Mouse (Mus musculus): Measurements from ENCODE around the gene Olfr199. TPM values are rescaled to one million over a fixed set of nuclear protein-coding genes. Genes with fewer than 3 reads are reported as not detected.
"Not testable (repeated sequence)": the region's sequence is repeated elsewhere in the genome, so short reads cannot be mapped to it uniquely, and the experiment has no call there.

The Olfr199 gene
- polyA plus RNA-seq (2015; fragmentation: Nextera tagmentation; extraction: Ambion mirVana), result not detected in 2 replicates

DNA sequence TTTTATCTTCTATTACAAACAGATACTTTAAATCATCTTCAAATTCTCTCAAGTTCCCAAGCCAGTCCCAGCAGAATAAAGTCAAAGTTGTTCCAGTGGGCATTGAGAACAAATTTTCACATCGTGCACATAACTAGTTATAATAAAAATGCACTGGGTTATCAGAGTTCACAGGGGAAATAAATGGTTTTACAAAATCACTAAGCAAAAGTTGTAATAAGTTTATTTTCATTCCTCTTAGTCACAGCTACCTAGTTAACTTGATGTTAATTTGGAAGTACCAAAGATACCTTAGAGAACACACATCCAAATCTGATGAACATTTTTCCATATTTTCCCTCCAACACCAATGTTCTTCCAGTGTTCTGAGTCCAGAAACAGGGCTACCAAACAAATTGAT is at the start of gene Olfr199:
Olfr199 (minus strand) TSS at position 101 of the 400 bp plus-strand sequence.
- WGBS, result 83% methylated on average over 1 of the region's 1 CpGs
- not testable (repeated sequence) for H3K36me3 ChIP-seq; H3K4me3 ChIP-seq; ATAC-seq (ENCODE audit: low read depth); H3K4me1 ChIP-seq (replicated peaks); H3K4me2 ChIP-seq; H3K9me3 ChIP-seq; H3K27me3 ChIP-seq; H3K9ac ChIP-seq; H3K27ac ChIP-seq (replicated peaks)

DNA sequence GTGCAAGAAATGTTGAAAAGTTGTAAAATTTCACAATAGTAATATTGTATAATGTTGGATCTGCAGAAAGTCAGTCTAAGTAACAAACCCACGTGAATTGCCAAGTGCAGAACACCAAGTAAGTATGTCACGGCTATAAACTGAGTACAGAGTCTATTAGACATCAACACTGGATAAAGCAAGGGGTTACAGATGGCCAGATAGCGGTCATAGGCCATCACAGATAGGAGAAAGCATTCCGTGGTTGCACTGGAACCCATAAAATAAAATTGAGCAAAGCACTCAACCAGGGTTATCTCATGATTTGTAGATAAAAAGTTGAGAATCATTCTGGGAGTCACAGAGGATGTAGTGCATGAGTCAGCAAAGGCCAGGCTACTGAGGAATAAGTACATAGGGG is 49.5 kb upstream of the Olfr199 start:
- not testable (repeated sequence) for H3K4me2 ChIP-seq; H3K4me3 ChIP-seq; ATAC-seq (ENCODE audit: low read depth); H3K9me3 ChIP-seq; H3K9ac ChIP-seq; H3K27ac ChIP-seq (replicated peaks); H3K27me3 ChIP-seq; H3K36me3 ChIP-seq; H3K4me1 ChIP-seq (replicated peaks)
- WGBS, result 79% methylated on average over 4 of the region's 4 CpGs

DNA sequence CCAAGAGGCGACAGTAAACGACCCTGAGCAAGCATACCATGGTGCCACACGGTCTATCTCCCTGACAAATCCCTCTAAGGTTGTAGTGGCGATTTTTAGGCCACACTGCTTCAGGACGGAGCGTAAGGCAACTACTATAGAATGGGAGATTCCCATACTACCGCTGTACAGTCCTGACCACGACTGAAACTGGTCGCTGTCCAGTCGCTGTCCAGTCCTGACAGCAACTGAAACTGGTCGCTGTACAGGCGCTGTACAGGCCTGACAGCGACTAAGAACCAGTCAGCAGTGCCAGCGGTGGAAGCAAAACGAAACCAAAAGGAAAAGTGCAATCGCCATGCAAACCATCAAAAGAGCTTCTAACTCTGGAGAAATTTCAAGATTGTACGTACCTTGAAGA is 30.1 kb upstream of the Olfr199 start:
- WGBS, result 86% methylated on average over 17 of the region's 17 CpGs
- no peak overlapping the region for H3K4me3 ChIP-seq

DNA sequence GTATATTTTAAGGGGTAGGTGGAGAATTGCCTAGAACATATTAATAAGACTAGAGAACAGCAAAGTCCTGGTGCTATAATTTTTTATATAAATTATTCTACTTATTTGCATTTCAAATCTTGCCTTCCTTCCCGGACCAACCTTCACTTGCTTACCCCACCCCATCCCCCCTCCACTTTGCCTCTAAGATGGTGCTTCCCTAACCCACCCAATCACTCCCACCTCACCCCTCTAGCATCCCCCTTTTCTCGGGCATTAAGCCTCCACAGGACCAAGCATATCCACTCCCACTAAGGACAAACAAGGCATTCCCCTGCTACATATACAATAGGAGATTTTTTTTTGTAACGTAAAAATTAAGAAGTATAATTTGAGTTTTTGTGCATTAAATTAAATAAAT is 1.7 kb downstream of the Olfr199 start:
- 79% methylated on average over 3 of the region's 3 CpGs for WGBS
- H3K36me3 ChIP-seq; ATAC-seq (ENCODE audit: low read depth): not testable (repeated sequence)

More for the DNA sequence above, 30.1 kb upstream of the Olfr199 start:
- Histone ChIP-seq H3K27ac (replicated peaks) (no peak overlapping the region), H3K36me3 (no peaks in the 10 kb centered on the region), H3K27me3 (no peaks in the 10 kb centered on the region), H3K9me3 (no peaks in the 10 kb centered on the region), H3K9ac (no peak overlapping the region), H3K4me1 (replicated peaks) (no peaks in the 10 kb centered on the region), H3K4me2 (no peak overlapping the region)
- ATAC-seq (ENCODE audit: low read depth), result no peak

DNA sequence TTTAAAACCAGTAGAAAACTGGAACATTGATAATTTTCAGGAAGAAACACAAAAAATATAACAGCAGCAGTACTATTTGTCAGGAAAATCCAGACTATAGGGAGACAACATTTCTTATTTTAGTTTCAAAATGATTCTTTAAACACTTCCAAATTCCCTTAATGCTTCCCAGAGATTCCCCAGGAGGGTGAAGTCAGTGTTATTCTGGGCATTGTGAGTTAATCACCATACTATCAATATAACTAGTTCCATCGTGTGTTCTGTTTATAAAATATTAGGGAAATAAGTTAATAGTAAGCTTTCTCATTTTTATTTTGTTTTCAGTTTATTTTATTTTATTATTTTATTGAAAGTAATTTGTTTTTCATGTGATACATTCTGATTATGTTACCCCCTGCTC is 16.1 kb downstream of the Olfr199 start, which contains the start of gene Olfr198:
Olfr198 (minus strand) TSS at position 101 of the 400 bp plus-strand sequence.
- H3K4me3 ChIP-seq; H3K27me3 ChIP-seq; H3K9ac ChIP-seq; H3K4me1 ChIP-seq (replicated peaks); H3K27ac ChIP-seq (replicated peaks); H3K4me2 ChIP-seq; ATAC-seq (ENCODE audit: low read depth); H3K36me3 ChIP-seq; H3K9me3 ChIP-seq: not testable (repeated sequence)
- 74% methylated on average over 1 of the region's 1 CpGs for WGBS

More for the DNA sequence above, 1.7 kb downstream of the Olfr199 start:
- H3K4me2 ChIP-seq; H3K27me3 ChIP-seq; H3K4me3 ChIP-seq; H3K27ac ChIP-seq (replicated peaks); H3K9ac ChIP-seq; H3K9me3 ChIP-seq; H3K4me1 ChIP-seq (replicated peaks): not testable (repeated sequence)

DNA sequence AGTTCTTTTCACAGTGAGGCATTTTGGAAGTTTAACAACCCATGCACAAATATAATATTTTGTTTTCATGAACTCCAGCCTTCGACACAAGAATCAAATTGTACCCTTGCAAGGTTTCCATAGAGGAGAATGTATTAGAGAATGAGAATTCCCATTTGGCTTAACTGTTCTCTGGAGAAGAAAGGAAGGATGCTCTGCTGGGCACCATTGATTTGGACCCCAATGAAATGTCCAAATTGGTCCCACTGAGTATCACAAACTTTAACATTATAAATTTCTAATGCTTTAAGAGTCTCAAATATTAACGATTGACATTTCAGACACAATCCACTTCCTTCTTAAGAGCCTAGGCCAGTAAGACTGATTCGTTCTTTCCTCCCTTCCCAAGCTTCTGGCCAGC is 49.2 kb downstream of the Olfr199 start, which contains the start of gene Olfr196:
Olfr196 (minus strand) TSS at position 101 of the 400 bp plus-strand sequence.
- H3K27me3 ChIP-seq, result no peaks in the 10 kb centered on the region
- no peaks in the 10 kb centered on the region for H3K36me3 ChIP-seq
- no peak within 1 kb of the TSS for H3K4me2 ChIP-seq
- ATAC-seq (ENCODE audit: low read depth), result no peak
- H3K9me3 ChIP-seq, result no peaks in the 10 kb centered on the region
- 81% methylated on average over 3 of the region's 3 CpGs for WGBS
- H3K27ac ChIP-seq (replicated peaks), result no peak within 1 kb of the TSS
- no peak within 1 kb of the TSS for H3K9ac ChIP-seq
- no peaks in the 10 kb centered on the region for H3K4me1 ChIP-seq (replicated peaks)
- no peak within 1 kb of the TSS for H3K4me3 ChIP-seq

Other genes with a start within 250 kb of the Olfr199 start
- gene Olfr183, start 224.4 kb downstream of the Olfr199 start, polyA plus RNA-seq (2015; fragmentation: Nextera tagmentation; extraction: Ambion mirVana), result not detected in 2 replicates
- not detected in 2 replicates for gene Olfr186, start 189.5 kb downstream of the Olfr199 start, polyA plus RNA-seq (2015; fragmentation: Nextera tagmentation; extraction: Ambion mirVana)
- not detected in 2 replicates for gene Olfr187, start 180.0 kb downstream of the Olfr199 start, polyA plus RNA-seq (2015; fragmentation: Nextera tagmentation; extraction: Ambion mirVana)
- not detected in 2 replicates for gene Olfr190, start 141.8 kb downstream of the Olfr199 start, polyA plus RNA-seq (2015; fragmentation: Nextera tagmentation; extraction: Ambion mirVana)
- not detected in 2 replicates for gene Olfr191, start 129.9 kb downstream of the Olfr199 start, polyA plus RNA-seq (2015; fragmentation: Nextera tagmentation; extraction: Ambion mirVana)
- not detected in 2 replicates for gene Olfr193, start 107.9 kb downstream of the Olfr199 start, polyA plus RNA-seq (2015; fragmentation: Nextera tagmentation; extraction: Ambion mirVana)
- not detected in 2 replicates for gene Olfr194, start 98.7 kb downstream of the Olfr199 start, polyA plus RNA-seq (2015; fragmentation: Nextera tagmentation; extraction: Ambion mirVana)
- gene Olfr195, start 72.7 kb downstream of the Olfr199 start, polyA plus RNA-seq (2015; fragmentation: Nextera tagmentation; extraction: Ambion mirVana), result not detected in 2 replicates
- gene Olfr196, start 49.3 kb downstream of the Olfr199 start, polyA plus RNA-seq (2015; fragmentation: Nextera tagmentation; extraction: Ambion mirVana), result not detected in 2 replicates
- gene Olfr198, start 16.2 kb downstream of the Olfr199 start, polyA plus RNA-seq (2015; fragmentation: Nextera tagmentation; extraction: Ambion mirVana), result not detected in 2 replicates
- not detected in 2 replicates for gene Olfr201, start 52.9 kb upstream of the Olfr199 start, polyA plus RNA-seq (2015; fragmentation: Nextera tagmentation; extraction: Ambion mirVana)
- gene Olfr202, start 67.0 kb upstream of the Olfr199 start, polyA plus RNA-seq (2015; fragmentation: Nextera tagmentation; extraction: Ambion mirVana), result not detected in 2 replicates
- gene Olfr203, start 79.1 kb upstream of the Olfr199 start, polyA plus RNA-seq (2015; fragmentation: Nextera tagmentation; extraction: Ambion mirVana), result not detected in 2 replicates
- not detected in 2 replicates for gene Olfr204, start 98.5 kb upstream of the Olfr199 start, polyA plus RNA-seq (2015; fragmentation: Nextera tagmentation; extraction: Ambion mirVana)
- not detected in 2 replicates for gene Olfr205, start 111.4 kb upstream of the Olfr199 start, polyA plus RNA-seq (2015; fragmentation: Nextera tagmentation; extraction: Ambion mirVana)
- not detected in 2 replicates for gene Olfr206, start 129.5 kb upstream of the Olfr199 start, polyA plus RNA-seq (2015; fragmentation: Nextera tagmentation; extraction: Ambion mirVana)
- not detected in 2 replicates for gene Olfr209, start 144.2 kb upstream of the Olfr199 start, polyA plus RNA-seq (2015; fragmentation: Nextera tagmentation; extraction: Ambion mirVana)
- gene Gabrr3, start 187.6 kb upstream of the Olfr199 start, polyA plus RNA-seq (2015; fragmentation: Nextera tagmentation; extraction: Ambion mirVana), result 0.07 TPM in 1 of 2 replicates, not detected in the other

All from neural tube, embryonic 13.5 days (tissue).